Mouse (Mus musculus) CH12.LX (cell line): ENCODE measurements around the gene Abcb10. TPM values are rescaled to one million over a fixed set of nuclear protein-coding genes. Genes with fewer than 3 reads are reported as not detected.

Source experiments
- DNase-seq: peaks from one replicate; pipeline ENCODE4 v3.0.0-alpha.2; 2013; ENCODE audit errors: extremely low read depth
- H3K27ac ChIP-seq: 2 replicates; pipeline ENCODE4 v1.5.1; 2012; ENCODE audit warnings: low read depth, mild to moderate bottlenecking, control low read depth, moderate library complexity; ENCODE audit not compliant: insufficient read depth
- H3K27me3 ChIP-seq: replicated peaks from 2 replicates; pipeline ENCODE3; 2012; ENCODE audit warnings: inconsistent platforms
- H3K36me3 ChIP-seq, 2 experiments: replicated peaks in 1 of 2; 2 replicates each; pipeline versions ENCODE3 to v1.6.1; 2012; ENCODE audit warnings: inconsistent platforms in 1 of 2, low read length in 1 of 2, mild to moderate bottlenecking in 1 of 2, mixed read lengths in 1 of 2, moderate library complexity in 1 of 2; ENCODE audit not compliant: control insufficient read depth in 1 of 2, insufficient read depth in 1 of 2
- H3K4me1 ChIP-seq, 2 experiments: 2 replicates each; pipeline ENCODE4 v1.6.1; 2012; ENCODE audit warnings: inconsistent platforms in 1 of 2, moderate library complexity in 1 of 2; ENCODE audit not compliant: insufficient read depth in 2 of 2, control insufficient read depth in 1 of 2
- H3K4me2 ChIP-seq: 2 replicates; pipeline ENCODE4 v1.6.1; 2012; ENCODE audit warnings: low read depth, mild to moderate bottlenecking, control low read depth; ENCODE audit not compliant: poor library complexity, insufficient read depth, severe bottlenecking
- H3K4me3 ChIP-seq, 3 experiments: fragments of 150-350 bp in 1 of 3; sonication (generic) in 1 of 3; replicated peaks in 1 of 3; 2 replicates each; pipeline versions ENCODE3 to v1.5.1; 2011 to 2012; ENCODE audit warnings: low read depth in 2 of 3, low read length in 2 of 3, mild to moderate bottlenecking in 2 of 3, moderate library complexity in 2 of 3, control low read depth in 1 of 3, improper control_type of control experiment in 1 of 3, inconsistent platforms in 1 of 3, mixed read lengths in 1 of 3; ENCODE audit not compliant: poor library complexity in 1 of 3
- H3K79me2 ChIP-seq: replicated peaks from 2 replicates; pipeline ENCODE4 v1.6.1; 2012; ENCODE audit warnings: mild to moderate bottlenecking, moderate library complexity; ENCODE audit not compliant: control insufficient read depth, poor library complexity, insufficient read depth, severe bottlenecking; ENCODE audit errors: extremely low read depth
- H3K9ac ChIP-seq: 2 replicates; pipeline ENCODE4 v1.6.1; 2012; ENCODE audit warnings: low read depth, mild to moderate bottlenecking, control low read depth, moderate library complexity; ENCODE audit not compliant: insufficient read depth
- H3K9me3 ChIP-seq: replicated peaks from 2 replicates; pipeline ENCODE3; 2012; ENCODE audit warnings: low read length, inconsistent platforms, mixed read lengths
- BHLHE40 ChIP-seq: IDR thresholded peaks from 2 replicates; pipeline ENCODE4 v1.6.1; 2011; ENCODE audit warnings: mild to moderate bottlenecking, low read depth, low read length, improper control_type of control experiment
- CHD1 ChIP-seq: IDR thresholded peaks from 2 replicates; pipeline ENCODE4 v1.6.1; 2012; ENCODE audit warnings: low read depth, low read length, improper control_type of control experiment, inconsistent platforms
- CHD2 ChIP-seq: IDR thresholded peaks from 2 replicates; pipeline ENCODE4 v1.6.1; 2011; ENCODE audit warnings: low read length, improper control_type of control experiment
- CTCF ChIP-seq, 2 experiments: IDR thresholded peaks in 1 of 2; conservative IDR thresholded peaks in 1 of 2; 2 replicates each; pipeline ENCODE4 v1.5.1; 2011 to 2012; ENCODE audit warnings: low read depth in 2 of 2, low read length in 2 of 2, improper control_type of control experiment in 1 of 2, inconsistent platforms in 1 of 2, mild to moderate bottlenecking in 1 of 2, moderate library complexity in 1 of 2
- E2F4 ChIP-seq: IDR thresholded peaks from 2 replicates; pipeline ENCODE4 v1.6.1; 2011; ENCODE audit warnings: low read depth, low read length, improper control_type of control experiment; ENCODE audit not compliant: insufficient replicate concordance
- EP300 ChIP-seq: IDR thresholded peaks from 2 replicates; pipeline ENCODE4 v1.6.1; 2011; ENCODE audit warnings: low read length, improper control_type of control experiment
- ETS1 ChIP-seq: conservative IDR thresholded peaks from 2 replicates; pipeline ENCODE4 v1.6.1; 2012; ENCODE audit warnings: low read depth, mild to moderate bottlenecking, inconsistent platforms, low read length, improper control_type of control experiment, moderate library complexity
- GABPA ChIP-seq: IDR thresholded peaks from 2 replicates; pipeline ENCODE4 v1.6.1; 2012; ENCODE audit warnings: low read depth, low read length, improper control_type of control experiment, inconsistent platforms; ENCODE audit not compliant: insufficient replicate concordance
- JUN ChIP-seq: IDR thresholded peaks from 2 replicates; pipeline ENCODE4 v1.6.1; 2011; ENCODE audit warnings: low read depth, mild to moderate bottlenecking, low read length, improper control_type of control experiment, moderate library complexity; ENCODE audit not compliant: insufficient read depth
- JUND ChIP-seq: conservative IDR thresholded peaks from 2 replicates; pipeline ENCODE4 v1.6.1; 2011; ENCODE audit warnings: low read depth, low read length, improper control_type of control experiment
- KAT2A ChIP-seq: IDR thresholded peaks from 2 replicates; pipeline ENCODE4 v1.6.1; 2012; ENCODE audit warnings: low read length, improper control_type of control experiment, inconsistent platforms; ENCODE audit not compliant: insufficient replicate concordance
- MAFK ChIP-seq: IDR thresholded peaks from 2 replicates; pipeline ENCODE4 v1.6.1; 2011; ENCODE audit warnings: low read length, improper control_type of control experiment; ENCODE audit not compliant: insufficient replicate concordance
- MAZ ChIP-seq: IDR thresholded peaks from 2 replicates; pipeline ENCODE4 v1.6.1; 2012; ENCODE audit warnings: low read depth, mild to moderate bottlenecking, inconsistent platforms, low read length, improper control_type of control experiment, moderate library complexity
- MEF2A ChIP-seq: IDR thresholded peaks from 2 replicates; pipeline ENCODE4 v1.6.1; 2014; ENCODE audit warnings: low read depth, mild to moderate bottlenecking, inconsistent platforms, low read length, improper control_type of control experiment, borderline replicate concordance
- MXI1 ChIP-seq: IDR thresholded peaks from 2 replicates; pipeline ENCODE4 v1.6.1; 2011; ENCODE audit warnings: mild to moderate bottlenecking, low read depth, low read length, improper control_type of control experiment
- MYC ChIP-seq: IDR thresholded peaks from 2 replicates; pipeline ENCODE4 v1.6.1; 2011; ENCODE audit warnings: low read depth, mild to moderate bottlenecking, improper control_type of control experiment, low read length
- NELFE ChIP-seq: IDR thresholded peaks from 2 replicates; pipeline ENCODE4 v1.6.1; 2011; ENCODE audit warnings: low read depth, low read length, improper control_type of control experiment
- NRF1 ChIP-seq: IDR thresholded peaks from 2 replicates; pipeline ENCODE4 v1.6.1; 2014; ENCODE audit warnings: low read depth, mild to moderate bottlenecking, inconsistent platforms, low read length, improper control_type of control experiment, moderate library complexity
- PAX5 ChIP-seq: IDR thresholded peaks from 2 replicates; pipeline ENCODE4 v1.6.1; 2012; ENCODE audit warnings: low read length, inconsistent platforms, mixed read lengths
- POLR2AphosphoS2 ChIP-seq: IDR thresholded peaks from 2 replicates; pipeline ENCODE4 v1.6.1; 2011; ENCODE audit warnings: low read depth, low read length, improper control_type of control experiment
- RAD21 ChIP-seq: IDR thresholded peaks from 2 replicates; pipeline ENCODE4 v1.6.1; 2011; ENCODE audit warnings: low read depth, mild to moderate bottlenecking, low read length, improper control_type of control experiment, moderate library complexity
- SIN3A ChIP-seq: IDR thresholded peaks from 2 replicates; pipeline ENCODE4 v1.6.1; 2012; ENCODE audit warnings: low read length, improper control_type of control experiment, inconsistent platforms
- SMC3 ChIP-seq: IDR thresholded peaks from 2 replicates; pipeline ENCODE4 v1.6.1; 2011; ENCODE audit warnings: low read depth, low read length, improper control_type of control experiment
- TBP ChIP-seq: conservative IDR thresholded peaks from 2 replicates; pipeline ENCODE4 v1.6.1; 2011; ENCODE audit warnings: low read depth, low read length, improper control_type of control experiment
- TCF12 ChIP-seq: IDR thresholded peaks from 2 replicates; pipeline ENCODE4 v1.6.1; 2014; ENCODE audit warnings: low read depth, mild to moderate bottlenecking, inconsistent platforms, low read length, improper control_type of control experiment
- UBTF ChIP-seq: IDR thresholded peaks from 2 replicates; pipeline ENCODE4 v1.6.1; 2012; ENCODE audit warnings: low read depth, mild to moderate bottlenecking, inconsistent platforms, low read length, improper control_type of control experiment, moderate library complexity
- USF2 ChIP-seq: conservative IDR thresholded peaks from 2 replicates; pipeline ENCODE4 v1.6.1; 2011; ENCODE audit warnings: low read depth, low read length, improper control_type of control experiment
- ZC3H11A ChIP-seq: IDR thresholded peaks from 2 replicates; pipeline ENCODE4 v1.6.1; 2012; ENCODE audit warnings: low read depth, mild to moderate bottlenecking, inconsistent platforms, low read length, improper control_type of control experiment
- ZMIZ1 ChIP-seq: IDR thresholded peaks from 2 replicates; pipeline ENCODE4 v1.6.1; 2012; ENCODE audit warnings: low read depth, mild to moderate bottlenecking, inconsistent platforms, low read length, improper control_type of control experiment
- ZNF384 ChIP-seq: IDR thresholded peaks from 2 replicates; pipeline ENCODE4 v1.6.1; 2012; ENCODE audit warnings: low read depth, low read length, improper control_type of control experiment, inconsistent platforms
- dilution Hi-C: fragments of 300-500 bp; cut with MboI; formaldehyde crosslinking; loops from 2 replicates; pipeline ENCODE4 v1.14.3; 2020; ENCODE audit warnings: low sequenced_read_pairs; ENCODE audit not compliant: extremely low pct_unique_long_range_greater_than_20kb, extremely low pct_ligation_motif_present
- in situ Hi-C: fragments of 300-500 bp; cut with MboI; formaldehyde crosslinking; loops from 3 replicates; pipeline ENCODE4 v1.14.3; 2019; ENCODE audit warnings: low sequenced_read_pairs, low pct_ligation_motif_present, low pct_unique_long_range_greater_than_20kb, mixed read lengths
- polyA plus RNA-seq: library from polyadenylated mRNA; unstranded; fragments of >175 nt; gene quantifications from 2 replicates; pipeline ENCODE4 v1.2.1, GENCODE M21; 2012; ENCODE audit warnings: low read depth; ENCODE audit not compliant: insufficient read length
- total RNA-seq, 2 experiments: library from RNA; depleted of rRNA; stranded (reverse); fragments of 300-350 nt in 1 of 2; fragments of >200 nt in 1 of 2; gene quantifications; 2 replicates each; pipeline ENCODE4 v1.2.3; 2012 to 2014

Gene Abcb10
- total and polyA plus RNA-seq, 3 experiments: 8.0 to 8.5 (median 8.1) TPM

DNA sequence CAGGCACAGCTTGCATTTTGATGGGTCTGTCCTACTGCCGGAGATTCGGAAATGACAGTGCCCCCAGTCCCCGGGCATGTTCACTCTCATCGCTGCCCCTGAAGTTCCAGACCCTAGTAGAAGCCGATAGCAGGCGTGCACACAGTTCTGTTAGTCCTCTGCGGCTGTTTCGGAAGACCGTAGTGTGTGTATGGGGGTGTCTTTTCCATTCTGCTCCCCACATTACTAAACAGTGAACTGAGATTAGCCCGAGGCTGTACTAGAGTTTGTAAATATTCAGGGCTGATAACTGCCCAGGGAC lies 33.3 kb downstream of the Abcb10 start:
- TF ChIP-seq MYC (no peak), KAT2A (no peak), CTCF (conservative IDR thresholded peaks at IDR 0.05 in 1 of 2, IDR thresholded peaks at IDR 0.05 in 1 of 2; ENCODE audit: low read depth in 2 of 2, low read length in 2 of 2) (no peak), EP300 (no peak), NRF1 (no peak), ZMIZ1 (0 out of 2 replicates have a peak, but pooled peaks have one; percentile 4), SMC3 (no peak), PAX5 (no peak), UBTF (no peak), BHLHE40 (no peak), SIN3A (no peak), POLR2AphosphoS2 (no peak), E2F4 (no peak), NELFE (0 out of 2 replicates have a peak, but pooled peaks have one; percentile 3), ZC3H11A (no peak)
- in situ Hi-C loops: no loop called here
- H3K4me2 ChIP-seq: peak overlapping the region; percentile 96

DNA sequence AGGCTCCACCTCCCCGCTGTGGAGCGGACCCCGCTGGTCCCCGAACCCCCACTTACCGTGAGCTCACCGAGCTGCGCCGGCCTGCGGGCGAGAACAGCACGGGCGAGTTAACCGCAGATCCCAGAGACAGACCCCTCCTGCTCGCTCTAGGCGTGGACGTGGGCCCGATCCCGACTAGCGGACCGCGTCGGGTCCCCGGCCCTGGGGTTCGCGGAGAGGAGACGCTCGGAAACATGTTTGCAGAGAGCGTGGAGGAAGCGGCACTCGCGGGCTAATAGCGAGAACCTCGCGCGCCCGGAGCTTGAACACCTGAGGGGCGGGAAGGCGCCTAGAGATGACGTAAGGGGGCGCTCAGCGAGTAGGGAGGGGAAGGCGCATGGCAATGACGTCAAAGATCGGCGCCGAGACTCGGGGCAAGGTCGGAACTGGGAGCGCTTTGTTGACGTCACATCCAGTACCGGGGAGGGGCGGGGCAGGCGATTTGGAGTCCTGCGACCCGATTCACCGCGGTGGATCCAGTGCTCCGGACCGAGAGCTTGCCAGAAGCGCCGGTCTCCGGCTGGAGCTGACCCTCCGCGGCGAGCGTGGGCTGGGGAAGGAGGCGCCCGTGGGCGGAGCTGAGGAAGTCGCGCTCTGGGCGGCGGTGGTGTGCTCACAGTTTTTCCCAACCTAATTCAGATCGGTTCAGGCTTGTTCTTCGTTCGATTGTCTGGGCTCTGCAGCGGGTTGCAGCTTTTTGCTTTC lies 33.8 kb downstream of the Abcb10 start, which contains the start of gene Nup133:
Gene Nup133 (minus strand): TSS at position 324 of the 744 bp plus-strand sequence.
- Histone ChIP-seq H3K9ac (peak within 1 kb of the TSS; percentile 85), H3K27ac (no peak within 1 kb of the TSS; the same call in 1 of the 2 replicates), H3K4me3 (peak within 1 kb of the TSS; percentile 95 to 99 (median 98)), H3K9me3 (no peaks in the 10 kb centered on the region), H3K36me3 (peaks cover 13 to 51% of the 10 kb centered on the region in 2 experiments), H3K4me1 (peaks cover 2 to 22% of the 10 kb centered on the region in 2 experiments; a peak in 2 of 4 replicates), H3K27me3 (no peaks in the 10 kb centered on the region), H3K4me2 (peak within 1 kb of the TSS; percentile 96), H3K79me2 (peaks cover 12% of the 10 kb centered on the region)
- DNase-seq: peak; percentile 99
- dilution Hi-C loops: no loop called here
- in situ Hi-C loops: no loop called here
- TF ChIP-seq TCF12 (peak; percentile 84), CHD1 (no peak), MAFK (no peak), MEF2A (peak; percentile 83), NRF1 (peak; percentile 60), PAX5 (no peak), SMC3 (no peak), ETS1 (no peak; the same call in 1 of the 2 replicates), POLR2AphosphoS2 (peak; percentile 39; the same call in 1 of the 2 replicates), JUND (no peak), TBP (peak; percentile 63; the same call in 1 of the 2 replicates), ZC3H11A (peak; percentile 9; the same call in 1 of the 2 replicates), GABPA (peak; percentile 80; the same call in 1 of the 2 replicates), USF2 (no peak), ZNF384 (peak; percentile 33; the same call in 1 of the 2 replicates), MAZ (peak; percentile 98), EP300 (no peak), CHD2 (peak; percentile 94), E2F4 (peak; percentile 91), KAT2A (peak; percentile 93), JUN (no peak), MXI1 (peak; percentile 96), RAD21 (no peak)

More for the DNA sequence above, 33.3 kb downstream of the Abcb10 start:
- Histone ChIP-seq H3K9me3 (no peaks in the 10 kb centered on the region), H3K27ac (no peak overlapping the region), H3K79me2 (peaks cover 12% of the 10 kb centered on the region), H3K36me3 (peaks cover 15 to 53% of the 10 kb centered on the region in 2 experiments), H3K9ac (peak overlapping the region; percentile 85), H3K4me1 (peaks cover 6 to 27% of the 10 kb centered on the region in 2 experiments; a peak in 3 of 4 replicates), H3K27me3 (no peaks in the 10 kb centered on the region), H3K4me3 (peak overlapping the region; percentile 85 to 99 (median 98))
- dilution Hi-C loops: no loop called here
- DNase-seq: no peak
